Mouse (Mus musculus) right cerebral cortex, adult 18-20 months (tissue): Measurements from ENCODE around the gene Tbc1d13.

Experiments used
- DNase-seq: peaks from one replicate; pipeline ENCODE4 v3.0.0; 2022; ENCODE audit warnings: mixed read lengths

Gene Tbc1d13

GRCm38 (mm10) chr2:30182424-30182823, 48.9 kb downstream of the Tbc1d13 start:
- DNase-seq = no peak

- no peak for DNase-seq
Measured at GRCm38 (mm10) chr2:30183721-30184120, 50.2 kb downstream of the Tbc1d13 start.

GRCm38 (mm10) chr2:30185276-30185675, 51.7 kb downstream of the Tbc1d13 start:
- no peak for DNase-seq

GRCm38 (mm10) chr2:30185681-30186080, 52.1 kb downstream of the Tbc1d13 start:
- DNase-seq = no peak

GRCm38 (mm10) chr2:30191790-30192580, 58.4 kb downstream of the Tbc1d13 start:
- no peak for DNase-seq

GRCm38 (mm10) chr2:30194656-30195055, 61.1 kb downstream of the Tbc1d13 start:
- DNase-seq = no peak

- no peak for DNase-seq
Measured at GRCm38 (mm10) chr2:30198021-30198420, 64.5 kb downstream of the Tbc1d13 start.

- no peak for DNase-seq
Measured at GRCm38 (mm10) chr2:30199984-30200383, 66.4 kb downstream of the Tbc1d13 start.

- no peak for DNase-seq
Measured at GRCm38 (mm10) chr2:30200388-30200925, 66.9 kb downstream of the Tbc1d13 start.
